Mouse (Mus musculus): ENCODE measurements around the gene C8g. TPM values are rescaled to one million over a fixed set of nuclear protein-coding genes. Genes with fewer than 3 reads are reported as not detected.

Gene C8g
- polyA plus RNA-seq, 1 experiment from 2014 or later = 5.2 TPM

GRCm38 (mm10) chr2:25468962-25469915, 32.3 kb downstream of the C8g start:
- DNase-seq (ENCODE audit: low read depth, low spot score) = peak; percentile 62
- ATAC-seq = peak; percentile 47
- no peak for TF ChIP-seq CTCF (IDR thresholded peaks at IDR 0.05)
- in situ Hi-C loops (cut with MboI; ENCODE audit: low pct_unique_long_range_greater_than_20kb) = no loop called here
- POLR2A ChIA-PET = no interaction called here
- no peaks in the 10 kb centered on the region for H3K27me3 ChIP-seq
- CTCF ChIA-PET = interaction anchor here (0.7 kb wide), 1 partner anchor 12 kb away, joined by 3 read pairs; no protein-coding TSS in a partner anchor

GRCm38 (mm10) chr2:25467606-25468303, 33.8 kb downstream of the C8g start:
- CTCF ChIA-PET = no interaction called here
- no peak for TF ChIP-seq CTCF (IDR thresholded peaks at IDR 0.05)
- no peak for DNase-seq (ENCODE audit: low read depth, low spot score)
- no peaks in the 10 kb centered on the region for H3K27me3 ChIP-seq
- ATAC-seq = no peak
- in situ Hi-C loops (cut with MboI; ENCODE audit: low pct_unique_long_range_greater_than_20kb) = no loop called here
- POLR2A ChIA-PET = no interaction called here

- no peak for ATAC-seq
- DNase-seq (ENCODE audit: low read depth, low spot score) = no peak
- H3K27me3 ChIP-seq = no peaks in the 10 kb centered on the region
- CTCF ChIA-PET = interaction anchor here (1.6 kb wide), 1 partner anchor 15 kb away, joined by 3 read pairs; no protein-coding TSS in a partner anchor
- in situ Hi-C loops (cut with MboI; ENCODE audit: low pct_unique_long_range_greater_than_20kb) = no loop called here
- no peak for TF ChIP-seq CTCF (IDR thresholded peaks at IDR 0.05)
- POLR2A ChIA-PET = no interaction called here
Measured at GRCm38 (mm10) chr2:25465816-25466635, 35.5 kb downstream of the C8g start.

GRCm38 (mm10) chr2:25465256-25465655, 36.3 kb downstream of the C8g start:
- TF ChIP-seq CTCF (IDR thresholded peaks at IDR 0.05) = no peak
- in situ Hi-C loops (cut with MboI; ENCODE audit: low pct_unique_long_range_greater_than_20kb) = no loop called here
- ATAC-seq (no peak), DNase-seq (ENCODE audit: low read depth, low spot score) (no peak)
- ChIA-PET POLR2A (no interaction called here), CTCF (interaction anchor here (1.6 kb wide), 1 partner anchor 16 kb away, joined by 3 read pairs; no protein-coding TSS in a partner anchor)
- H3K27me3 ChIP-seq = no peaks in the 10 kb centered on the region

GRCm38 (mm10) chr2:25463630-25464029, 37.9 kb downstream of the C8g start:
- no peak for TF ChIP-seq CTCF (IDR thresholded peaks at IDR 0.05)
- in situ Hi-C loops (cut with MboI; ENCODE audit: low pct_unique_long_range_greater_than_20kb) = no loop called here
- ATAC-seq (no peak), DNase-seq (ENCODE audit: low read depth, low spot score) (no peak)
- POLR2A ChIA-PET = no interaction called here
- CTCF ChIA-PET = interaction anchor here (1.2 kb wide), 1 partner anchor 17 kb away, joined by 3 read pairs; no protein-coding TSS in a partner anchor
- H3K27me3 ChIP-seq = no peaks in the 10 kb centered on the region

GRCm38 (mm10) chr2:25461407-25461806, 40.1 kb downstream of the C8g start:
- ChIA-PET POLR2A (no interaction called here), CTCF (interaction anchor here (1.0 kb wide), 1 partner anchor 130 kb away, joined by 3 read pairs; no protein-coding TSS in a partner anchor)
- in situ Hi-C loops (cut with MboI; ENCODE audit: low pct_unique_long_range_greater_than_20kb) = no loop called here
- ATAC-seq = no peak
- no peaks in the 10 kb centered on the region for H3K27me3 ChIP-seq
- no peak for DNase-seq (ENCODE audit: low read depth, low spot score)
- no peak for TF ChIP-seq CTCF (IDR thresholded peaks at IDR 0.05)

- DNase-seq (ENCODE audit: low read depth, low spot score) = peak; percentile 92
- no peaks in the 10 kb centered on the region for H3K27me3 ChIP-seq
- ChIA-PET POLR2A (interaction anchor here (0.7 to 1.5 kb wide), 3 partner anchors 23 to 49 kb away, joined by 3 to 5 read pairs (median 4); partner anchors contain the start of gene Abca2), CTCF (interaction anchor here (1.0 to 1.1 kb wide), 3 partner anchors 20 to 131 kb away, joined by 3 read pairs; no protein-coding TSS in a partner anchor)
- in situ Hi-C loops (cut with MboI; ENCODE audit: low pct_unique_long_range_greater_than_20kb) = no loop called here
- ATAC-seq = peak; percentile 86
- TF ChIP-seq CTCF (IDR thresholded peaks at IDR 0.05) = no peak
Measured at GRCm38 (mm10) chr2:25460551-25461309, 40.8 kb downstream of the C8g start, which contains the start of gene Paxx. TSS of gene Paxx (minus strand) at chr2:25461094.

- in situ Hi-C loops (cut with MboI; ENCODE audit: low pct_unique_long_range_greater_than_20kb) = no loop called here
- no peak for TF ChIP-seq CTCF (IDR thresholded peaks at IDR 0.05)
- ATAC-seq (no peak), DNase-seq (ENCODE audit: low read depth, low spot score) (no peak)
- POLR2A ChIA-PET = interaction anchor here (0.7 to 1.5 kb wide), 3 partner anchors 23 to 48 kb away, joined by 3 to 5 read pairs (median 4); partner anchors contain the start of gene Abca2
- H3K27me3 ChIP-seq = no peaks in the 10 kb centered on the region
- CTCF ChIA-PET = interaction anchor here (0.9 to 1.1 kb wide), 3 partner anchors 13 to 96 kb away, joined by 3 read pairs; no protein-coding TSS in a partner anchor
Measured at GRCm38 (mm10) chr2:25460135-25460534, 41.4 kb downstream of the C8g start.

- ChIA-PET POLR2A (interaction anchor here (0.7 kb wide), 1 partner anchor 39 kb away, joined by 3 read pairs; no protein-coding TSS in a partner anchor), CTCF (no interaction called here)
- no peaks in the 10 kb centered on the region for H3K27me3 ChIP-seq
- no peak for ATAC-seq
- no peak for TF ChIP-seq CTCF (IDR thresholded peaks at IDR 0.05)
- in situ Hi-C loops (cut with MboI; ENCODE audit: low pct_unique_long_range_greater_than_20kb) = no loop called here
- DNase-seq (ENCODE audit: low read depth, low spot score) = no peak
Measured at GRCm38 (mm10) chr2:25458911-25459310, 42.6 kb downstream of the C8g start.
